8 mouse cellular contexts compared by ENCODE assay signal in the genomic region with DNA sequence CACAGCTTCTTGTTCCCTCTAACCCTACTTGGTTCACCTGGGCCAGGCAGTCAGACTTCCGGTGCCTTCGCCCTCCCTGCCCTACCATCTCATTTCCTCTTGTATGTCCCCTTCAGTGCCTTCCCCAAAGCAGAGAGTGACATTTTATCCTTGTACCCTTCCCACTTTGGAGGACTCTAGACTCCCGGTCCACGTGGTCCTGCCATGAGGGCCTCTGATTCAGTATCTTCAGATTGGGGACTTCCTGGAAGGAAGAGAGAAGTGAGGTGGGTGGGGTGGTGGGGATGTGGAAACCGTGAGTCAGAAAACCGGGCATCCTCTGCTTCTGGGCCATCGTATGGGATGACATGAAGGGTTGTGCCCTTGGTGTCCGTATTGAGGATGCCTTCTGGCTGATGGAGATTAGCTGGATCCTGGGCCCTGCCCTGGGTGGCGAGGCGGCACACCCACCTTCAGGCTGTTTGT. TPM values are rescaled to one million over a fixed set of nuclear protein-coding genes. Genes with fewer than 3 reads are reported as not detected.
DNase-seq lines count a peak whose midpoint lies in the region; ATAC-seq and TF ChIP-seq lines count a peak whose summit lies in the region.

No protein-coding gene starts in this region.

- H3K27ac ChIP-seq in testis, adult 2 months (ENCODE audit: control insufficient read depth, insufficient read depth, low read depth, low read length), result no peak overlapping the region
- peak overlapping the region; percentile 90 for H3K27ac ChIP-seq in heart, embryonic 10.5 days

- DNase-seq in testis, postnatal 14 days (ENCODE audit: low spot score), result no peak
- DNase-seq in heart, embryonic 10.5 days (ENCODE audit: low spot score), result no peak
- DNase-seq in kidney, postnatal 14 days, result peak; percentile 11
- peak; percentile 58 for DNase-seq in splenic B cell, adult 2 months (ENCODE audit: low read depth, low spot score)
- DNase-seq in right cerebral cortex, postnatal 10 days (ENCODE audit: low spot score in 2 of 2), result no peak
- DNase-seq in frontal cortex, adult 2 months (ENCODE audit: extremely low spot score in 1 of 2, low spot score in 1 of 2), result no peak

- H3K4me3 ChIP-seq in testis, adult 2 months (ENCODE audit: control insufficient read depth, low read depth, low read length), result peak overlapping the region; percentile 83
- peak overlapping the region; percentile 82 for H3K4me3 ChIP-seq in heart, embryonic 10.5 days

- no peaks in the 10 kb centered on the region for H3K36me3 ChIP-seq in testis, adult 2 months (ENCODE audit: control insufficient read depth, insufficient read depth, low read length)
- H3K36me3 ChIP-seq in heart, embryonic 10.5 days, result peaks cover 18% of the 10 kb centered on the region
- peaks cover 9% of the 10 kb centered on the region for H3K36me3 ChIP-seq in splenic B cell, adult 2 months (ENCODE audit: control insufficient read depth, insufficient read depth, low read length, poor library complexity, severe bottlenecking)

- peak; percentile 68 for ATAC-seq in megakaryocyte-erythroid progenitor cell, adult 5-6 weeks (replicated peaks; ENCODE audit: low FRiP score, low TSS enrichment, poor library complexity, severe bottlenecking)

- 24% methylated on average over 10 of the region's 10 CpGs for WGBS in heart, embryonic 10.5 days

- TF ChIP-seq CTCF in testis, adult 2 months (IDR thresholded peaks at IDR 0.05; ENCODE audit: control insufficient read depth, insufficient read depth, insufficient replicate concordance, low read depth, low read length), result no peak

- H3K4me1 ChIP-seq in testis, adult 2 months (ENCODE audit: control insufficient read depth, insufficient read depth, low read length), result peaks cover 9% of the 10 kb centered on the region
- peaks cover 43% of the 10 kb centered on the region for H3K4me1 ChIP-seq in heart, embryonic 10.5 days

- no peaks in the 10 kb centered on the region for H3K9me3 ChIP-seq in heart, embryonic 10.5 days

- TF ChIP-seq POLR2A in testis, adult 2 months (IDR thresholded peaks at IDR 0.05; ENCODE audit: control insufficient read depth, low read depth, low read length), result no peak

- H3K27me3 ChIP-seq in testis, adult 2 months (ENCODE audit: control insufficient read depth, insufficient read depth, low read length), result no peaks in the 10 kb centered on the region
- H3K27me3 ChIP-seq in heart, embryonic 10.5 days (ENCODE audit: insufficient read depth, poor library complexity, severe bottlenecking), result no peaks in the 10 kb centered on the region
- H3K27me3 ChIP-seq in splenic B cell, adult 2 months (ENCODE audit: control insufficient read depth, insufficient read depth, low read length, poor library complexity, severe bottlenecking), result no peaks in the 10 kb centered on the region

RNA-seq across cellular contexts. Expression of gene Slc1a5, which starts 2.1 kb away (rescaled TPM):
- polyA plus RNA-seq in testis, adult 2 months (2012; rRNA removed), result 15.2 and 17.8 TPM in 2 replicates
- polyA plus RNA-seq in heart, embryonic 10.5 days (2016; fragmentation: Nextera tagmentation; extraction: Ambion mirVana), result 47.0 TPM in 2 replicates
- 102 and 107 TPM in 2 replicates for total RNA-seq in megakaryocyte-erythroid progenitor cell, adult 5-6 weeks (2014; fragmentation: Nextera tagmentation)
- 31.8 and 36.1 TPM in 2 replicates for total RNA-seq in megakaryocyte-erythroid progenitor cell, adult 5-6 weeks (2017)
- 12.6 and 13.4 TPM in 2 replicates for polyA plus RNA-seq in frontal cortex, adult 2 months (2012; rRNA removed)

RNA-seq across cellular contexts. Expression of gene Strn4, which starts 32.4 kb away (rescaled TPM):
- polyA plus RNA-seq in testis, adult 2 months (2012; rRNA removed), result 130 and 147 TPM in 2 replicates
- polyA plus RNA-seq in heart, embryonic 10.5 days (2016; fragmentation: Nextera tagmentation; extraction: Ambion mirVana), result 101 and 107 TPM in 2 replicates
- 62.0 and 66.6 TPM in 2 replicates for total RNA-seq in megakaryocyte-erythroid progenitor cell, adult 5-6 weeks (2014; fragmentation: Nextera tagmentation)
- 63.9 and 71.1 TPM in 2 replicates for total RNA-seq in megakaryocyte-erythroid progenitor cell, adult 5-6 weeks (2017)
- polyA plus RNA-seq in frontal cortex, adult 2 months (2012; rRNA removed), result 262 TPM in 2 replicates

RNA-seq across cellular contexts. Expression of gene Fkrp, which starts 33.3 kb away (rescaled TPM):
- polyA plus RNA-seq in testis, adult 2 months (2012; rRNA removed), result 3.4 and 3.6 TPM in 2 replicates
- 29.5 and 36.7 TPM in 2 replicates for polyA plus RNA-seq in heart, embryonic 10.5 days (2016; fragmentation: Nextera tagmentation; extraction: Ambion mirVana)
- total RNA-seq in megakaryocyte-erythroid progenitor cell, adult 5-6 weeks (2014; fragmentation: Nextera tagmentation), result 14.4 and 21.5 TPM in 2 replicates
- 8.9 and 15.8 TPM in 2 replicates for total RNA-seq in megakaryocyte-erythroid progenitor cell, adult 5-6 weeks (2017)
- 38.2 and 40.3 TPM in 2 replicates for polyA plus RNA-seq in frontal cortex, adult 2 months (2012; rRNA removed)

RNA-seq across cellular contexts. Expression of gene Ap2s1, which starts 45.0 kb away (rescaled TPM):
- polyA plus RNA-seq in testis, adult 2 months (2012; rRNA removed), result 240 and 279 TPM in 2 replicates
- 243 and 270 TPM in 2 replicates for polyA plus RNA-seq in heart, embryonic 10.5 days (2016; fragmentation: Nextera tagmentation; extraction: Ambion mirVana)
- 138 and 161 TPM in 2 replicates for total RNA-seq in megakaryocyte-erythroid progenitor cell, adult 5-6 weeks (2014; fragmentation: Nextera tagmentation)
- 55.7 and 62.9 TPM in 2 replicates for total RNA-seq in megakaryocyte-erythroid progenitor cell, adult 5-6 weeks (2017)
- polyA plus RNA-seq in frontal cortex, adult 2 months (2012; rRNA removed), result 537 and 586 TPM in 2 replicates

RNA-seq across cellular contexts. Expression of gene Prkd2, which starts 59.4 kb away (rescaled TPM):
- 2.8 and 4.5 TPM in 2 replicates for polyA plus RNA-seq in testis, adult 2 months (2012; rRNA removed)
- 8.9 and 9.4 TPM in 2 replicates for polyA plus RNA-seq in heart, embryonic 10.5 days (2016; fragmentation: Nextera tagmentation; extraction: Ambion mirVana)
- total RNA-seq in megakaryocyte-erythroid progenitor cell, adult 5-6 weeks (2014; fragmentation: Nextera tagmentation), result 14.2 and 19.8 TPM in 2 replicates
- total RNA-seq in megakaryocyte-erythroid progenitor cell, adult 5-6 weeks (2017), result 5.2 and 14.9 TPM in 2 replicates
- 6.4 and 6.7 TPM in 2 replicates for polyA plus RNA-seq in frontal cortex, adult 2 months (2012; rRNA removed)

Comparison
In these comparisons a context has a peak if more than half of its experiments do, and no peak if none do; other contexts are left out.
1. DNase-seq: peak in kidney, postnatal 14 days (single experiment) and splenic B cell, adult 2 months (single experiment); none in testis, postnatal 14 days (single experiment), heart, embryonic 10.5 days (single experiment), right cerebral cortex, postnatal 10 days (0 of 2) and frontal cortex, adult 2 months (0 of 2).